Comparison of ENCODE assay signal across 9 mouse cellular contexts in genomic region chr11:65631164-65631563, GRCm38 (mm10).
DNase-seq lines count a peak whose midpoint lies in the region; ATAC-seq and TF ChIP-seq lines count a peak whose summit lies in the region.
"Had no signal": no experiment of that assay in that cellular context is flagged by ENCODE, and none has a peak within 500 bp of the region (broad histone marks: within the 10 kb centered on the region; RNA-seq: fewer than 3 reads in every experiment).

No protein-coding gene starts in this region.

- peak; percentile 55; the same call in 1 of the 2 replicates for ATAC-seq in frontal cortex, adult (ENCODE audit: low TSS enrichment)
- no peak for ATAC-seq in midbrain, embryonic 14.5 days (ENCODE audit: low FRiP score, low TSS enrichment)
- ATAC-seq in midbrain, embryonic 16.5 days: no peak
- no peak for ATAC-seq in liver, postnatal 0 days
- ATAC-seq in neural tube, embryonic 15.5 days (ENCODE audit: low FRiP score): no peak

- no peak overlapping the region for H3K9ac ChIP-seq in midbrain, embryonic 14.5 days (replicated peaks; ENCODE audit: low read length)
- H3K9ac ChIP-seq in midbrain, embryonic 16.5 days (ENCODE audit: low read depth, low read length): no peak overlapping the region
- H3K9ac ChIP-seq in liver, postnatal 0 days (replicated peaks): no peak overlapping the region
- no peak overlapping the region for H3K9ac ChIP-seq in neural tube, embryonic 15.5 days (replicated peaks)
- H3K9ac ChIP-seq: embryonic facial prominence, embryonic 13.5 days had no signal

- TF ChIP-seq EP300 in liver, postnatal 0 days (IDR thresholded peaks at IDR 0.05; ENCODE audit: low read depth): no peak

- H3K27me3 ChIP-seq in midbrain, embryonic 14.5 days (ENCODE audit: control insufficient read depth, insufficient read depth, low read length): no peaks in the 10 kb centered on the region
- H3K27me3 ChIP-seq in midbrain, embryonic 16.5 days (ENCODE audit: control insufficient read depth, insufficient read depth, low read depth, low read length): no peaks in the 10 kb centered on the region
- H3K27me3 ChIP-seq in liver, postnatal 0 days (ENCODE audit: insufficient read depth, low read length): no peaks in the 10 kb centered on the region
- no peaks in the 10 kb centered on the region for H3K27me3 ChIP-seq in neural tube, embryonic 15.5 days (replicated peaks)
- H3K27me3 ChIP-seq: embryonic facial prominence, embryonic 13.5 days had no signal

- no peak overlapping the region for H3K4me2 ChIP-seq in midbrain, embryonic 14.5 days (ENCODE audit: low read length)
- no peak overlapping the region for H3K4me2 ChIP-seq in midbrain, embryonic 16.5 days (ENCODE audit: low read length)
- no peak overlapping the region for H3K4me2 ChIP-seq in liver, postnatal 0 days (ENCODE audit: low read depth, low read length)
- no peak overlapping the region for H3K4me2 ChIP-seq in neural tube, embryonic 15.5 days
- H3K4me2 ChIP-seq: embryonic facial prominence, embryonic 13.5 days had no signal

- H3K4me1 ChIP-seq in midbrain, embryonic 14.5 days (ENCODE audit: control insufficient read depth, insufficient read depth, low read length): no peaks in the 10 kb centered on the region
- H3K4me1 ChIP-seq in midbrain, embryonic 16.5 days (ENCODE audit: control insufficient read depth, insufficient read depth, low read length): no peaks in the 10 kb centered on the region
- no peaks in the 10 kb centered on the region for H3K4me1 ChIP-seq in liver, postnatal 0 days (ENCODE audit: insufficient read depth)
- no peaks in the 10 kb centered on the region for H3K4me1 ChIP-seq in neural tube, embryonic 15.5 days
- H3K4me1 ChIP-seq: embryonic facial prominence, embryonic 13.5 days had no signal

- DNase-seq in frontal cortex, postnatal 25 days (ENCODE audit: low spot score in 2 of 2): no peak
- peak; percentile 77 for DNase-seq in midbrain, embryonic 14.5 days
- peak; percentile 87 to 88 for DNase-seq in cerebellum, postnatal 10 days
- DNase-seq in liver, postnatal 0 days: no peak
- no peak for DNase-seq in spleen, adult 18-20 months

- TF ChIP-seq CTCF in liver, postnatal 0 days (IDR thresholded peaks at IDR 0.05; ENCODE audit: low read depth): peak; percentile 48

- H3K36me3 ChIP-seq in midbrain, embryonic 14.5 days (ENCODE audit: control insufficient read depth, insufficient read depth, low read length): no peaks in the 10 kb centered on the region
- H3K36me3 ChIP-seq in midbrain, embryonic 16.5 days (ENCODE audit: control insufficient read depth, insufficient read depth, low read length): no peaks in the 10 kb centered on the region
- no peaks in the 10 kb centered on the region for H3K36me3 ChIP-seq in liver, postnatal 0 days (replicated peaks; ENCODE audit: insufficient read depth, low read length)
- H3K36me3 ChIP-seq in neural tube, embryonic 15.5 days: no peaks in the 10 kb centered on the region
- H3K36me3 ChIP-seq: embryonic facial prominence, embryonic 13.5 days had no signal

- no peak overlapping the region for H3K27ac ChIP-seq in midbrain, embryonic 14.5 days (replicated peaks; ENCODE audit: low read depth, low read length)
- H3K27ac ChIP-seq in midbrain, embryonic 16.5 days (ENCODE audit: low read length): no peak overlapping the region
- H3K27ac ChIP-seq in liver, postnatal 0 days (ENCODE audit: low read depth): no peak overlapping the region
- no peak overlapping the region for H3K27ac ChIP-seq in neural tube, embryonic 15.5 days (replicated peaks)
- H3K27ac ChIP-seq: embryonic facial prominence, embryonic 13.5 days had no signal

- no peaks in the 10 kb centered on the region for H3K9me3 ChIP-seq in midbrain, embryonic 14.5 days (ENCODE audit: control insufficient read depth, low read length)
- no peaks in the 10 kb centered on the region for H3K9me3 ChIP-seq in midbrain, embryonic 16.5 days (replicated peaks; ENCODE audit: control insufficient read depth, low read length, poor library complexity, severe bottlenecking)
- H3K9me3 ChIP-seq in liver, postnatal 0 days (ENCODE audit: low read length): no peaks in the 10 kb centered on the region
- H3K9me3 ChIP-seq in neural tube, embryonic 15.5 days (replicated peaks): no peaks in the 10 kb centered on the region
- H3K9me3 ChIP-seq: embryonic facial prominence, embryonic 13.5 days had no signal

- H3K4me3 ChIP-seq in midbrain, embryonic 14.5 days (replicated peaks; ENCODE audit: low read depth, low read length): no peak overlapping the region
- H3K4me3 ChIP-seq in midbrain, embryonic 16.5 days (ENCODE audit: low read depth, low read length): no peak overlapping the region
- no peak overlapping the region for H3K4me3 ChIP-seq in liver, postnatal 0 days (ENCODE audit: low read depth, low read length)
- H3K4me3 ChIP-seq in neural tube, embryonic 15.5 days (replicated peaks): no peak overlapping the region
- H3K4me3 ChIP-seq: embryonic facial prominence, embryonic 13.5 days had no signal

- 85% methylated on average over 3 of the region's 3 CpGs for WGBS in midbrain, embryonic 14.5 days
- 85% methylated on average over 3 of the region's 3 CpGs for WGBS in midbrain, embryonic 16.5 days
- WGBS in liver, postnatal 0 days (ENCODE audit: insufficient replicate concordance): 60% methylated on average over 3 of the region's 3 CpGs
- 73% methylated on average over 3 of the region's 3 CpGs for WGBS in neural tube, embryonic 15.5 days

Comparison
In these comparisons a context has a peak if more than half of its experiments do, and no peak if none do; other contexts are left out.
1. DNase-seq: peak in midbrain, embryonic 14.5 days (single experiment) and cerebellum, postnatal 10 days (2 of 2); none in frontal cortex, postnatal 25 days (0 of 2), liver, postnatal 0 days (single experiment) and spleen, adult 18-20 months (0 of 2).